Mouse (Mus musculus) kidney, postnatal 10 days (tissue): ENCODE data around the gene Tomm20.
"Not testable (repeated sequence)": the region's sequence is repeated elsewhere in the genome, so short reads cannot be mapped to it uniquely, and the experiment has no call there.

ENCODE experiments used
- DNase-seq: peaks from one replicate; pipeline ENCODE4 v3.0.0; 2021; ENCODE audit warnings: mixed read lengths

Gene Tomm20

DNA sequence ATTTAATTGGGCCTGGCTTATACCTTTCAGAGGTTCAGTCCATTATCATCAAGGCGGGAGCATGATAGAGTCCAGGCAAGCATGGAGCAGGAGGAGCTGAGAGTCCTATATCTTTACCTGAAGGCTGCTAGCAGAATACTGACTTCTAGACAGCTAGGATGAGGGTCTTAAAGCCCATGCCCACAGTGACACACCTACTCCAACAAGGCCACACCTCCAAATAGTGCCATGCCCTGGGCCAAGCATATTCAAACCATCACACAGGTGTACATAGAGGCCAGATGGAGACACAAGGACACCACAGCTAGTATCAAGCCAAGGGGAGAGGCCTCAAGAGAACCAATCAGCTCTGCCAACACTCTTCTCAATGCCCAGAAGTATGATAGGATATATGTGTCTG is 63.1 kb downstream of the Tomm20 start:
- not testable (repeated sequence) for DNase-seq

DNA sequence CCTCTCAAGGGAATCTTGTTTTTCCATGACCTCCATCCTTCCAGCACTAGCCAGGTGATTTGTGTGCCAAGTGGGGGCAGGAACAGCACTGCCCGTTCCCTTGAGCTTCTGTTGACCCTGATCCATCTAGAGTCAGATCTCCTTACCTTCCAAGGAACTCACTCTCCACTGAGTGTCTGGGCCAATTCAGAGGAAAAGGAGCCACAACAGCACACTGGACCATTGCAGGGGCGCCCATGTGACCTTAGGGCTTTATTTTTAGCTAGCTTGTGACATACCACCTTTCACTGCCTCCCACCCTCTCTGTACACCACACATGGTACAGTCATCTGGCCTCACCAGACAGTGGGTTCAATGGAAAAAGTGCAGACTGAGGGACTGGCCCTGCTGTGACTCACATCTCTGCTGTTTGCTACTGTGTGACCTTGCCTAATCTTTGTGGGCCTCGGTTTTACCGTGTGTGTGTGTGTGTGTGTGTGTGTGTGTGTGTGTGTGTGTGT is 64.0 kb downstream of the Tomm20 start:
- DNase-seq: no peak
